Mouse (Mus musculus): ENCODE data around the gene Cwh43. TPM values are rescaled to one million over a fixed set of nuclear protein-coding genes. Genes with fewer than 3 reads are reported as not detected.
A peak's percentile ranks its signal among the peaks of the same experiment; 100 is the strongest.

Gene Cwh43
- 0.09 and 0.23 TPM in 2 replicates for polyA plus RNA-seq (2014; fragmentation: Nextera tagmentation; extraction: Ambion mirVana)

- peak; percentile 39; the same call in 1 of the 2 replicates for ATAC-seq (ENCODE audit: low FRiP score, low TSS enrichment)
- Histone ChIP-seq H3K27ac (ENCODE audit: low read depth, low read length) (no peak within 1 kb of the TSS), H3K9me3 (ENCODE audit: control insufficient read depth, low read length) (no peaks in the 10 kb centered on the region), H3K4me1 (ENCODE audit: control insufficient read depth, insufficient read depth, low read length) (0 out of 2 replicates have a peak, but pooled peaks cover 6% of the 10 kb centered on the region), H3K27me3 (ENCODE audit: control insufficient read depth, insufficient read depth, low read length) (peaks cover 22% of the 10 kb centered on the region; the same call in 1 of the 2 replicates), H3K9ac (ENCODE audit: low read depth, low read length) (peak within 1 kb of the TSS; percentile 47), H3K36me3 (ENCODE audit: control insufficient read depth, insufficient read depth, low read length) (no peaks in the 10 kb centered on the region), H3K4me3 (ENCODE audit: low read length) (peak within 1 kb of the TSS; percentile 38), H3K4me2 (replicated peaks; ENCODE audit: low read depth, low read length) (peak within 1 kb of the TSS; percentile 68)
- 2% methylated on average over 49 of the region's 49 CpGs for WGBS
Measured at GRCm38 (mm10) chr5:73405981-73406722, at the start of gene Cwh43. Gene Cwh43, plus strand, starts transcription at chr5:73406075.

DNA sequence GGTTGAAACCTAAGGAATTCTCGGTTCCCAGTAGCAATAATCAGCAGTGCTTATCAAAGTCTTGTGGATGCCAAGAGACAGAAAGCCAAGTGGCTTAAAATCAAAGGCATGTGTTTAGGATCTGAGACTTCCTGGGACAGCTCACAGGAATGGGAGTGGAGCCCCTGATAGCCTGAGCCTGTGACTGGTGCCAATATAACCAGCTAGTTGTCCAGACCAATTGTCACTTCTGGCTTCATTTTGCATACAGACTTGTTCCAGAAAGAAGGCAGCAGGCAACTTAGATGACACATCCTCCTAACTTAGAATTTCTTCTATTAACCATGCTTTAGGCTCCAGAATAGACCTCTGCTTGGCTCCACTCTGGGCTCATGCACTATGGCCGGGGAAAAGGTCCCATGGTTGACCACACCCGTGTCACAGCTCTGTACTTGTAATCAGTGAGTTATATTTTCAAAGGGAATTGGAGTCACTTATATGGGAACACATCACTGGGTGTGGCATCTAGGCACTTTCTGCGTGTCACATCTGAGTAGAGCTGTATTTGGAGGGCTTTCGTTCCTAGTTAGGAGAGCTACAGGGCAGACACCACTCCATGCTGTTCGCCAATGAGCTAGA lies 46.6 kb upstream of the Cwh43 start:
- Histone ChIP-seq H3K4me2 (replicated peaks; ENCODE audit: low read depth, low read length) (peak overlapping the region; percentile 21; the same call in 1 of the 2 replicates), H3K27ac (ENCODE audit: low read depth, low read length) (no peak overlapping the region), H3K27me3 (ENCODE audit: control insufficient read depth, insufficient read depth, low read length) (0 out of 2 replicates have a peak, but pooled peaks cover 5% of the 10 kb centered on the region), H3K9me3 (ENCODE audit: control insufficient read depth, low read length) (no peaks in the 10 kb centered on the region), H3K4me1 (ENCODE audit: control insufficient read depth, insufficient read depth, low read length) (peaks cover 8% of the 10 kb centered on the region), H3K9ac (ENCODE audit: low read depth, low read length) (no peak overlapping the region), H3K36me3 (ENCODE audit: control insufficient read depth, insufficient read depth, low read length) (no peaks in the 10 kb centered on the region), H3K4me3 (ENCODE audit: low read length) (no peak overlapping the region)
- 79% methylated on average over 6 of the region's 6 CpGs for WGBS
- ATAC-seq (ENCODE audit: low FRiP score, low TSS enrichment): no peak

GRCm38 (mm10) chr5:73359752-73360141 lies 46.1 kb upstream of the Cwh43 start:
- ATAC-seq (ENCODE audit: low FRiP score, low TSS enrichment): no peak
- Histone ChIP-seq H3K9ac (ENCODE audit: low read depth, low read length) (no peak overlapping the region), H3K4me1 (ENCODE audit: control insufficient read depth, insufficient read depth, low read length) (peaks cover 8% of the 10 kb centered on the region), H3K9me3 (ENCODE audit: control insufficient read depth, low read length) (no peaks in the 10 kb centered on the region), H3K4me2 (replicated peaks; ENCODE audit: low read depth, low read length) (peak overlapping the region; percentile 21; the same call in 1 of the 2 replicates), H3K36me3 (ENCODE audit: control insufficient read depth, insufficient read depth, low read length) (no peaks in the 10 kb centered on the region), H3K27ac (ENCODE audit: low read depth, low read length) (no peak overlapping the region), H3K27me3 (ENCODE audit: control insufficient read depth, insufficient read depth, low read length) (0 out of 2 replicates have a peak, but pooled peaks cover 5% of the 10 kb centered on the region), H3K4me3 (ENCODE audit: low read length) (no peak overlapping the region)
- WGBS: 43% methylated on average over 12 of the region's 12 CpGs

GRCm38 (mm10) chr5:73360240-73360639 lies 45.6 kb upstream of the Cwh43 start:
- no peak overlapping the region for H3K9ac ChIP-seq (ENCODE audit: low read depth, low read length)
- H3K4me3 ChIP-seq (ENCODE audit: low read length): no peak overlapping the region
- no peaks in the 10 kb centered on the region for H3K9me3 ChIP-seq (ENCODE audit: control insufficient read depth, low read length)
- no peak for ATAC-seq (ENCODE audit: low FRiP score, low TSS enrichment)
- WGBS: 31% methylated on average over 12 of the region's 12 CpGs
- peak overlapping the region; percentile 21; the same call in 1 of the 2 replicates for H3K4me2 ChIP-seq (replicated peaks; ENCODE audit: low read depth, low read length)
- H3K4me1 ChIP-seq (ENCODE audit: control insufficient read depth, insufficient read depth, low read length): peaks cover 8% of the 10 kb centered on the region
- H3K36me3 ChIP-seq (ENCODE audit: control insufficient read depth, insufficient read depth, low read length): no peaks in the 10 kb centered on the region
- 0 out of 2 replicates have a peak, but pooled peaks cover 5% of the 10 kb centered on the region for H3K27me3 ChIP-seq (ENCODE audit: control insufficient read depth, insufficient read depth, low read length)
- no peak overlapping the region for H3K27ac ChIP-seq (ENCODE audit: low read depth, low read length)

GRCm38 (mm10) chr5:73362338-73362737 lies 43.5 kb upstream of the Cwh43 start:
- 81% methylated on average over 7 of the region's 7 CpGs for WGBS
- ATAC-seq (ENCODE audit: low FRiP score, low TSS enrichment): no peak
- Histone ChIP-seq H3K4me3 (ENCODE audit: low read length) (no peak overlapping the region), H3K27ac (ENCODE audit: low read depth, low read length) (no peak overlapping the region), H3K9me3 (ENCODE audit: control insufficient read depth, low read length) (no peaks in the 10 kb centered on the region), H3K4me2 (replicated peaks; ENCODE audit: low read depth, low read length) (no peak overlapping the region), H3K4me1 (ENCODE audit: control insufficient read depth, insufficient read depth, low read length) (peaks cover 8% of the 10 kb centered on the region), H3K9ac (ENCODE audit: low read depth, low read length) (no peak overlapping the region), H3K27me3 (ENCODE audit: control insufficient read depth, insufficient read depth, low read length) (0 out of 2 replicates have a peak, but pooled peaks cover 5% of the 10 kb centered on the region), H3K36me3 (ENCODE audit: control insufficient read depth, insufficient read depth, low read length) (no peaks in the 10 kb centered on the region)

DNA sequence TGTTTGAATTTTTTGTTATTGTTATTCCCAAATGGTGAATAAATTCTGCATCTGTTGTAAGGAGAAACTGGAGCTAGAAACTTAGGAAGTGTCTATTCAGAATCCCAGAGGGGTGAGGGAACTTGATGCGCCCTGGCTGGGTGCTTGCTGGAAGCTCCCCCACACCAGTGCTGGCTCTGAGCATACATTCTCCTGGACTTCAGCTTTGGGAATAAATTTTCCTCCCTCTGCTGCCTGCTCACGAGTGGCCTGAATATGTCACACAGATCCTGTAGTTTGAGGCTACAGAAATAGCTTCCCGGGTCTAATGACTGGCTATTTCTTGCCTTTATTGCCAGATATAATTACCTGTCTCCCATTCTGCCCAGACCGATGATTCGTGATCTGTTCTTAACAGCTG lies 43.1 kb upstream of the Cwh43 start:
- ATAC-seq (ENCODE audit: low FRiP score, low TSS enrichment): no peak; the same call in 1 of the 2 replicates
- Histone ChIP-seq H3K4me2 (replicated peaks; ENCODE audit: low read depth, low read length) (no peak overlapping the region), H3K27me3 (ENCODE audit: control insufficient read depth, insufficient read depth, low read length) (0 out of 2 replicates have a peak, but pooled peaks cover 5% of the 10 kb centered on the region), H3K4me1 (ENCODE audit: control insufficient read depth, insufficient read depth, low read length) (peaks cover 8% of the 10 kb centered on the region), H3K27ac (ENCODE audit: low read depth, low read length) (no peak overlapping the region), H3K36me3 (ENCODE audit: control insufficient read depth, insufficient read depth, low read length) (no peaks in the 10 kb centered on the region), H3K9ac (ENCODE audit: low read depth, low read length) (no peak overlapping the region), H3K9me3 (ENCODE audit: control insufficient read depth, low read length) (no peaks in the 10 kb centered on the region), H3K4me3 (ENCODE audit: low read length) (no peak overlapping the region)
- WGBS: 45% methylated on average over 5 of the region's 5 CpGs

- H3K27ac ChIP-seq (ENCODE audit: low read depth, low read length): no peak overlapping the region
- 0 out of 2 replicates have a peak, but pooled peaks cover 4% of the 10 kb centered on the region for H3K27me3 ChIP-seq (ENCODE audit: control insufficient read depth, insufficient read depth, low read length)
- H3K9me3 ChIP-seq (ENCODE audit: control insufficient read depth, low read length): no peaks in the 10 kb centered on the region
- ATAC-seq (ENCODE audit: low FRiP score, low TSS enrichment): no peak
- H3K4me1 ChIP-seq (ENCODE audit: control insufficient read depth, insufficient read depth, low read length): peaks cover 7% of the 10 kb centered on the region
- H3K9ac ChIP-seq (ENCODE audit: low read depth, low read length): no peak overlapping the region
- H3K4me3 ChIP-seq (ENCODE audit: low read length): no peak overlapping the region
- WGBS: 87% methylated on average over 2 of the region's 2 CpGs
- H3K36me3 ChIP-seq (ENCODE audit: control insufficient read depth, insufficient read depth, low read length): no peaks in the 10 kb centered on the region
- no peak overlapping the region for H3K4me2 ChIP-seq (replicated peaks; ENCODE audit: low read depth, low read length)
Measured at GRCm38 (mm10) chr5:73364107-73364864, 41.6 kb upstream of the Cwh43 start.

GRCm38 (mm10) chr5:73367906-73368305 lies 38.0 kb upstream of the Cwh43 start:
- no peak overlapping the region for H3K27ac ChIP-seq (ENCODE audit: low read depth, low read length)
- no peaks in the 10 kb centered on the region for H3K9me3 ChIP-seq (ENCODE audit: control insufficient read depth, low read length)
- H3K4me1 ChIP-seq (ENCODE audit: control insufficient read depth, insufficient read depth, low read length): no peaks in the 10 kb centered on the region
- no peak overlapping the region for H3K4me3 ChIP-seq (ENCODE audit: low read length)
- H3K4me2 ChIP-seq (replicated peaks; ENCODE audit: low read depth, low read length): no peak overlapping the region
- no peaks in the 10 kb centered on the region for H3K36me3 ChIP-seq (ENCODE audit: control insufficient read depth, insufficient read depth, low read length)
- no peaks in the 10 kb centered on the region for H3K27me3 ChIP-seq (ENCODE audit: control insufficient read depth, insufficient read depth, low read length)
- 82% methylated on average over 4 of the region's 4 CpGs for WGBS
- ATAC-seq (ENCODE audit: low FRiP score, low TSS enrichment): no peak
- H3K9ac ChIP-seq (ENCODE audit: low read depth, low read length): no peak overlapping the region

Data from kidney, embryonic 14.5 days (tissue).